Mouse (Mus musculus) stomach, postnatal 0 days (tissue): ENCODE data around the gene Clcf1. TPM values are rescaled to one million over a fixed set of nuclear protein-coding genes. Genes with fewer than 3 reads are reported as not detected.

Experiments
- ATAC-seq: fragments of 200-750 bp; cut with Nextera tagmentation; 2 replicates; pipeline ENCODE4 v1.8.0; 2017; ENCODE audit not compliant: low FRiP score, low TSS enrichment
- DNase-seq: peaks from one replicate; pipeline ENCODE4 v3.0.0-alpha.2; 2016; ENCODE audit warnings: low spot score
- H3K27ac ChIP-seq: fragments of 300-500 bp; sonication (generic); replicated peaks from 2 replicates; pipeline ENCODE4 v1.5.1; 2014; ENCODE audit warnings: mild to moderate bottlenecking, control low read depth
- H3K27me3 ChIP-seq: fragments of 300-500 bp; sonication (generic); 2 replicates; pipeline ENCODE4 v1.6.1; 2014; ENCODE audit warnings: low read length; ENCODE audit not compliant: control insufficient read depth, insufficient read depth
- H3K36me3 ChIP-seq: fragments of 300-500 bp; sonication (generic); 2 replicates; pipeline ENCODE4 v1.6.1; 2014; ENCODE audit warnings: low read length, mixed read lengths; ENCODE audit not compliant: control insufficient read depth, insufficient read depth
- H3K4me1 ChIP-seq: fragments of 300-500 bp; sonication (generic); replicated peaks from 2 replicates; pipeline ENCODE4 v1.6.1; 2014; ENCODE audit warnings: antibody characterized with exemption; ENCODE audit not compliant: control insufficient read depth, insufficient read depth
- H3K4me2 ChIP-seq: fragments of 300-500 bp; sonication (generic); replicated peaks from 2 replicates; pipeline ENCODE4 v1.6.1; 2014; ENCODE audit warnings: low read depth, mild to moderate bottlenecking, control low read depth, moderate library complexity
- H3K4me3 ChIP-seq: fragments of 300-500 bp; sonication (generic); 2 replicates; pipeline ENCODE4 v1.5.1; 2014; ENCODE audit warnings: low read depth, low read length, control low read depth
- H3K9ac ChIP-seq: fragments of 300-500 bp; sonication (generic); 2 replicates; pipeline ENCODE4 v1.6.1; 2014; ENCODE audit warnings: mild to moderate bottlenecking, low read length, control low read depth, mixed read lengths
- H3K9me3 ChIP-seq: fragments of 300-500 bp; sonication (generic); 2 replicates; pipeline ENCODE4 v1.6.1; 2016; ENCODE audit warnings: low read length; ENCODE audit not compliant: control insufficient read depth
- CTCF ChIP-seq: IDR thresholded peaks from 2 replicates; pipeline ENCODE4 v1.5.1; 2016; ENCODE audit warnings: antibody characterized with exemption, low read depth, mild to moderate bottlenecking, moderate library complexity
- EP300 ChIP-seq: optimal IDR thresholded peaks from 2 replicates; pipeline ENCODE3; 2016; ENCODE audit warnings: antibody characterized with exemption
- WGBS: fragments of 180-500 bp; shearing (Covaris S2); extraction: QIAGEN DNeasy Blood & Tissue Kit; methylation state at CpG from one replicate; pipeline ENCODE4 v1.1.7; 2014; 5-methylcytosine and 5-hydroxymethylcytosine counted together
- polyA plus RNA-seq: library from polyadenylated mRNA; unstranded; fragments of >200 nt; fragmentation: Nextera tagmentation; extraction: Ambion mirVana; gene quantifications from 2 replicates; pipeline ENCODE4 v1.2.1, GENCODE M21; 2015

Gene Clcf1
- polyA plus RNA-seq, 1 experiment from 2014 or later, result 3.6 TPM

DNA sequence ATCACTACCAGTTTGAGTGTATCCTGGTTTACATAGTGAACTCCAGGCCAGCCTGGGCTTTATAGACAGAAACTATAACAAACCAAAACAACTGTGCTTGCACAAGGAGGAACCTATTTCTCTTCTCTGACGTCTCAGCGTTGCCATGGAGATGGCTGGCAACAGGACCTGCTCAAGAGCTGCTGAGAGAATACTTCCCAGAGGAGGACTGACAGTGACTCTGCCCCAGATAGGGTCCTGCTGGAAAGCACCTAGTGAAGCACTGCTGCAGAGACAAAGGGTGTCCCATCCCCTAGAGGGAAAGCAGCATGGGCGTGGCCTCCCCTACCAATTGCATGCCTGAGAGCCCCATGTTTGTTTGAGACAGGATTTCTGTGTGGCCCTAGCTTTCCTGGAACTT lies 32.1 kb upstream of the Clcf1 start:
- Histone ChIP-seq H3K4me3 (no peak overlapping the region), H3K9ac (no peak overlapping the region), H3K27me3 (no peaks in the 10 kb centered on the region), H3K27ac (no peak overlapping the region), H3K4me2 (no peak overlapping the region), H3K9me3 (no peaks in the 10 kb centered on the region), H3K36me3 (no peaks in the 10 kb centered on the region), H3K4me1 (no peaks in the 10 kb centered on the region)
- TF ChIP-seq CTCF (no peak), EP300 (no peak)
- WGBS, result 26% methylated on average over 3 of the region's 3 CpGs
- DNase-seq (peak; percentile 72), ATAC-seq (peak; percentile 74)

DNA sequence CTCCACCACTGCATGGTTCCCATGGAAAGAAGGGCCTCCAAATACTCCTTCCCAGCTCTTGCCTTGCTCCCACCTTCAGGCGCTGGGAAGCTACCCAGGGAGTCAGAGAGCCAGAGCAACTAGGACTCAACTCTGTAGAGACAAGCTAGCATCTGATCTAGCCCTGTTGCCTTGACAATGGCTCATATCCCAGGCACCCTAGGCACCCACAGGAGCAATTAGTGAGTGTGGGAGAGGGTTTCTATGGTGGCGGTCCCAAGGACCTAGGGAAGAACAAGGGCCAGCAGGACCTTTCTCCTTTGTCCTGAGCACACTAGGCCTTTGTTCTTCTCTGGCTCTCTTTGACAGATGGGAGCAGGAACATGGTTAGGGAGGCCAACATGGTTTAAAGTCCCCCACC lies 30.3 kb upstream of the Clcf1 start:
- Histone ChIP-seq H3K27me3 (no peaks in the 10 kb centered on the region), H3K9ac (no peak overlapping the region), H3K9me3 (no peaks in the 10 kb centered on the region), H3K4me3 (no peak overlapping the region), H3K4me1 (no peaks in the 10 kb centered on the region), H3K27ac (no peak overlapping the region), H3K36me3 (no peaks in the 10 kb centered on the region), H3K4me2 (no peak overlapping the region)
- TF ChIP-seq CTCF, result no peak
- TF ChIP-seq EP300, result no peak
- DNase-seq, result no peak
- ATAC-seq, result no peak
- WGBS, result 87% methylated on average over 2 of the region's 2 CpGs

DNA sequence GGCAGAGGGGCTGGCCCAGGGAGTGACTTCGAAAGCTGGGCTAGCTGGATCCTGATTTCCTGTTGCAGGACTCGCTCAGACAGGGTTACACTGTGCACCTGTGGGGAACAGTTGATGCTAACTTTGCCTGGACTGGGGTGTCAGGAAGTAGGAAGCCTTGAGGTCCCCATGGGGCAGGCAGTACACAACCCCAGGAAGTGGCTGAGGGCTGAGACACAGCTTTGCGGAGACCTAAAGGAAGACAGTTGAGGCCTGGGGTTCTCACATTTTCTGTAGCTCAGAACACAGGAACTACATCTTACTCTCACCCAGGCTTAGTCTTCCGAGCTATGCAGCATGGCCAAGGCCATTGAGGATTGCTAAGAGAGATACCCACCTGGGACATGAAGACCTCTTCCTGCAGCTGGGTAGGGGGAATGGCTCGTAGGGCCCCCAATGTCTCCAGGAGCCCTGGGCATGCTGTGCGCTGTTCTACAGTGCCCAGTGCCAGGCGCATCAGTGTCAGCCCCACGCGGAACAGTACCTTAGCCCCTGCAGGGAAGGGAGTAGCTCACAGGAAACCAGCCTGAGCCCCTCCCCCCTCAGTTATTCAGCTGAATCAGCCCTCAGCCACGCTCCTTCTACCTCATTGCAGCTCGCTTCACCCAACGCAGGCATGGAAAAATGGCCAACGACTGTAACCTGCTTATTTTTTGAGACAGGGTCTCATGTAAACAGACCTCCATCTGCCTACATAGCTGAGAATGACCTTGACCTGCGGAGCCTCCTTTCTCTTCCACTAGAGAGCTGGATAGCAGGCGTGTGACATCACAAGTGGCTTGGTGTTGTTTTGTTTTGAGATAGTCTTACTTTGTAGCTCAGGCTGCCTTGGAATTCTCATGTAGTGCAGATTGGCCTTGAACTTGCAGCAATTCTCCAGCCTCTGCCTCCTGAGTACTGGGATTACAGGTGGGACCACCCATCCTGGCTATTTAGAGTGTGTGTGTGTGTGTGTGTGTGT lies 28.8 kb upstream of the Clcf1 start:
- Histone ChIP-seq H3K27ac (no peak overlapping the region), H3K27me3 (no peaks in the 10 kb centered on the region)

DNA sequence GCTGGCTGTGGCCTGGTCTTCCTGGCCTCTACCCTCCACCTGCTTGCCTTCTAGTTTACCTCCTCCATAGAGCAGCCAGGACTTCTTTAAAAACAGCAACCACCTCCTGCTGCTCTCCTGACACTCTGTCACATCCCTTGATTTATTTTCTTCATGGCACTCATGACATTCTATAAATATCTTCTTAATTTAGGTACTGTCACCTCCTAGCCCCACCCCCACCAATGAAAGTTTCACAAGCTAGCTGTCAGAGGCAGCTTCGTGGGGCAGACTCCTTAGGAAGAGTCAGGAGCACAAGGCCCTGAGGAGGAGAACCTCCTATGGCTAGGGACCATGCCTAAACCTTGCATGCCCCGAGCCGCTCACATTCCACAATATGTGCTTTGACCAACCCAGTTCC lies 26.7 kb upstream of the Clcf1 start:
- H3K4me3 ChIP-seq, result no peak overlapping the region
- no peaks in the 10 kb centered on the region for H3K36me3 ChIP-seq
- TF ChIP-seq EP300 (no peak), CTCF (no peak)
- DNase-seq, result no peak
- no peak overlapping the region for H3K9ac ChIP-seq
- no peaks in the 10 kb centered on the region for H3K9me3 ChIP-seq
- WGBS, result 74% methylated on average over 3 of the region's 3 CpGs
- no peak for ATAC-seq
- H3K4me2 ChIP-seq, result no peak overlapping the region
- H3K27me3 ChIP-seq, result no peaks in the 10 kb centered on the region
- no peak overlapping the region for H3K27ac ChIP-seq
- H3K4me1 ChIP-seq, result no peaks in the 10 kb centered on the region

More for the DNA sequence above, 28.8 kb upstream of the Clcf1 start:
- no peak overlapping the region for H3K4me3 ChIP-seq
- no peak overlapping the region for H3K9ac ChIP-seq
- no peak overlapping the region for H3K4me2 ChIP-seq
- no peaks in the 10 kb centered on the region for H3K36me3 ChIP-seq
- WGBS, result 47% methylated on average over 15 of the region's 15 CpGs
- TF ChIP-seq CTCF, result no peak
- no peak for TF ChIP-seq EP300
- H3K4me1 ChIP-seq, result no peaks in the 10 kb centered on the region
- ATAC-seq (0 out of 2 replicates have a peak, but pooled peaks have one; percentile 7), DNase-seq (no peak)
- H3K9me3 ChIP-seq, result no peaks in the 10 kb centered on the region

DNA sequence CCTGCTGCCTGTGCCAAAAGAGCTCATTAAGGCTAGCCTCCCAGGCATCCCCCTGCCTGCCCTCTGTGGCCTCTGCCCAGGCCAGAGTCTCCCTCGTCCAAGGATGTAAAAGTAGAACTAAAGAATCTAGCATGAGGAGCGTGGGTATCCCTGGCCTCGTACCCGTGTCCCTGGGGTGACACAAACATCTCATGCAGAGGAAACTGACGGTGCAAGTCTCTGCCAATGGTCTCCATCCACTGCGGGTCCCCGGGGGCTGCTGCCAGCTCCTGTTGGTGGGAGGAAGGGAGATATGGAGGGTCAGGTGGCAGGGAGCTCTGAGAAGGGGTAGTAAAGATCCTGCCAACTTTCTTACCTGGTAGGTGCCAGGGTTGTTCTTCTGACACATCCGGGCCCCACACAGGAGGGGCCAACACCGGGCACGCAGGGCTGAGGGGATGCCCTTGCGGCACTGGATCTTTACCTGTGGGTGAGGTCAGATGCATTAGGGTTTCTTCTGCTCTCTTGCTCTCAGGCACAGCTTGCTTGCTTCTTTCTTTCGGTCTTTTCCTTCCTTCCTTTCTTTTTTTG lies 24.9 kb upstream of the Clcf1 start:
- Histone ChIP-seq H3K36me3 (peaks cover 3% of the 10 kb centered on the region; the same call in 1 of the 2 replicates), H3K4me3 (no peak overlapping the region), H3K4me1 (peaks cover 3% of the 10 kb centered on the region), H3K27me3 (no peaks in the 10 kb centered on the region), H3K4me2 (no peak overlapping the region), H3K27ac (no peak overlapping the region), H3K9ac (no peak overlapping the region), H3K9me3 (no peaks in the 10 kb centered on the region)
- no peak for TF ChIP-seq EP300
- TF ChIP-seq CTCF, result no peak
- DNase-seq (no peak), ATAC-seq (no peak)
- WGBS, result 85% methylated on average over 12 of the region's 12 CpGs
